Mouse (Mus musculus) CH12.LX (cell line): ENCODE measurements around the gene Dscam.

Experiments
- CTCF ChIP-seq, 2 experiments: IDR thresholded peaks in 1 of 2; conservative IDR thresholded peaks in 1 of 2; 2 replicates each; pipeline ENCODE4 v1.5.1; 2011 to 2012; ENCODE audit warnings: low read depth in 2 of 2, low read length in 2 of 2, improper control_type of control experiment in 1 of 2, inconsistent platforms in 1 of 2, mild to moderate bottlenecking in 1 of 2, moderate library complexity in 1 of 2
- EP300 ChIP-seq: IDR thresholded peaks from 2 replicates; pipeline ENCODE4 v1.6.1; 2011; ENCODE audit warnings: low read length, improper control_type of control experiment
- MAX ChIP-seq: IDR thresholded peaks from 2 replicates; pipeline ENCODE4 v1.6.1; 2011; ENCODE audit warnings: low read length, improper control_type of control experiment
- USF1 ChIP-seq: IDR thresholded peaks from 2 replicates; pipeline ENCODE4 v1.6.1; 2014; ENCODE audit warnings: low read depth, mild to moderate bottlenecking, inconsistent platforms, low read length, improper control_type of control experiment
- ZC3H11A ChIP-seq: IDR thresholded peaks from 2 replicates; pipeline ENCODE4 v1.6.1; 2012; ENCODE audit warnings: low read depth, mild to moderate bottlenecking, inconsistent platforms, low read length, improper control_type of control experiment

DNA sequence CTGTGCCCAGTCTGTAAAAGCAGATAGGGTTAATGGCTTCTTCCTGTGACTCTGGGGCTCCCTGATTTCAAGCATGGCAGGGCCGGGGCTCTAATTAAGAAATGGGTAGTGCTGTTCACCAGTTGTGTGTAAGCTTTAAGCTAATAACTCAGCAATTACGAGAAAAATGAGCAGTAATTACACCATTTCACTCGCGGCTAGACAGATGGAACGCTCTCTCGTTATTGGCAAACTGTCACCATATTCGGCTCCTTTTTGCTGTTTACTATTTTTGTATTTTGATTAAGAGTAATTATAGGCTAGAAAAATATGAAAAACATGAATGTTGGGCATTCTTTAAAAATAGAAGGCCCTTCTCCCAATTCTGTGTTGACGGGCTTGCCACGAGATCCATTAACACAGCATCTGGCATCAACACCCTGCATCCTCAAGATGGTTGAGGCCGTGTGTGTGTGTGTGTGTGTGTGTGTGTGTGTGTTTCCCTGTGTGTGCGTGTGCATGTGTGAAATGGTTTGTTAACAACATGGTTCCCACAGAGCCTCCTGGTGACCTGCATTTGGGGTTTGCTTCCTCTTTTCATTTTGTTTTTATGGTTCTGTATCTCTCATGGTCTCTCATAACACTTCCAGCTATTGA lies 162.5 kb downstream of the Dscam start:
- TF ChIP-seq CTCF (conservative IDR thresholded peaks at IDR 0.05 in 1 of 2, IDR thresholded peaks at IDR 0.05 in 1 of 2; ENCODE audit: low read depth in 2 of 2, low read length in 2 of 2) (no peak), EP300 (no peak), USF1 (no peak), MAX (no peak), ZC3H11A (no peak)
